Mouse (Mus musculus): ENCODE measurements around the gene Pgd. TPM values are rescaled to one million over a fixed set of nuclear protein-coding genes. Genes with fewer than 3 reads are reported as not detected.
"Not testable (repeated sequence)": the region's sequence is repeated elsewhere in the genome, so short reads cannot be mapped to it uniquely, and the experiment has no call there.

Gene Pgd
- polyA plus RNA-seq, 1 experiment, result 346 TPM

DNA sequence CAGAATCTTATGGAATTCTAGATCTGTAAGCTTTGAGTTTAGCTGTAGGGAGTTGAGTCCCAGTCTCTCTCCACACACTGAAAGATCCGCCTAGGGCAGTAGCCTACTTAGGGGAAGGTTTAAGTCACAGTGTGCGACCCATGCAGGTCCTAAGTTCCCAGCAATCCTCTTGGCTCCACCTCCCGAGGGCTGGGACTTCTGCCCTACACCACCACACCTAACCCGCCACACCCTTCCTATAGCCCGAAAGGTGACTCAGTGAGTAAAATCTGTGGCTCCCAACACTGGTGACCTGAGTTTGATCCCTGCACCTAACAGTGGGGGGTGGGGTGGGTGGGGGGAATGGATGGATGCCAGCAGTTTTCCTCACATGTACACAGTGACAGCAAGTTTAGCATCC, 43.1 kb downstream of the Pgd start:
- Histone ChIP-seq H3K79me3 (ENCODE audit: low read depth) (no peaks in the 10 kb centered on the region), H3ac (ENCODE audit: control insufficient read depth, insufficient read length, low read depth) (no peak overlapping the region), H3K36me3 (ENCODE audit: control insufficient read depth, insufficient read depth) (peaks cover 12% of the 10 kb centered on the region), H3K79me2 (ENCODE audit: control insufficient read depth, insufficient read depth) (no peaks in the 10 kb centered on the region), H3K4me3 (ENCODE audit: insufficient read depth, poor library complexity, severe bottlenecking) (no peak overlapping the region), H3K27me3 (ENCODE audit: control insufficient read depth, insufficient read depth, insufficient read length) (no peaks in the 10 kb centered on the region)
- no peak for TF ChIP-seq USF1 (IDR thresholded peaks at IDR 0.05; ENCODE audit: low read depth)
- TF ChIP-seq MYOD1 (IDR thresholded peaks at IDR 0.05; ENCODE audit: control insufficient read depth, insufficient read length, low read depth), result no peak
- TF ChIP-seq MYOG (IDR thresholded peaks at IDR 0.05; ENCODE audit: control insufficient read depth, extremely low read depth, insufficient read length), result no peak
- no peak for TF ChIP-seq FOSL1 (IDR thresholded peaks at IDR 0.05; ENCODE audit: insufficient read depth, low read length, poor library complexity, severe bottlenecking)
- no peak for TF ChIP-seq CEBPB (IDR thresholded peaks at IDR 0.05; ENCODE audit: low read depth)
- no peak for TF ChIP-seq CTCF (IDR thresholded peaks at IDR 0.05; ENCODE audit: control insufficient read depth, insufficient read depth, insufficient read length)
- no peak for TF ChIP-seq MAX (IDR thresholded peaks at IDR 0.05)

- not testable (repeated sequence) for H3ac ChIP-seq (ENCODE audit: control insufficient read depth, insufficient read length, low read depth); H3K36me3 ChIP-seq (ENCODE audit: control insufficient read depth, insufficient read depth); H3K27me3 ChIP-seq (ENCODE audit: control insufficient read depth, insufficient read depth, insufficient read length); H3K79me2 ChIP-seq (ENCODE audit: control insufficient read depth, insufficient read depth); H3K79me3 ChIP-seq (ENCODE audit: low read depth); H3K4me3 ChIP-seq (ENCODE audit: insufficient read depth, poor library complexity, severe bottlenecking)
Observed at GRCm38 (mm10) chr4:149119978-149120562, 46.5 kb downstream of the Pgd start.

GRCm38 (mm10) chr4:149103875-149104561, 62.6 kb downstream of the Pgd start, which contains the start of gene Dffa:
Gene Dffa (plus strand): TSS chr4:149104146.
- H3K27me3 ChIP-seq (ENCODE audit: control insufficient read depth, insufficient read depth, insufficient read length), result no peaks in the 10 kb centered on the region
- H3ac ChIP-seq (ENCODE audit: control insufficient read depth, insufficient read length, low read depth), result peak within 1 kb of the TSS; percentile 83
- no peak for TF ChIP-seq FOSL1 (IDR thresholded peaks at IDR 0.05; ENCODE audit: insufficient read depth, low read length, poor library complexity, severe bottlenecking)
- no peak for TF ChIP-seq USF1 (IDR thresholded peaks at IDR 0.05; ENCODE audit: low read depth)
- no peak for TF ChIP-seq CEBPB (IDR thresholded peaks at IDR 0.05; ENCODE audit: low read depth)
- no peak for TF ChIP-seq CTCF (IDR thresholded peaks at IDR 0.05; ENCODE audit: control insufficient read depth, insufficient read depth, insufficient read length)
- TF ChIP-seq MAX (IDR thresholded peaks at IDR 0.05), result no peak
- TF ChIP-seq MYOD1 (IDR thresholded peaks at IDR 0.05; ENCODE audit: control insufficient read depth, insufficient read length, low read depth), result no peak
- TF ChIP-seq MYOG (IDR thresholded peaks at IDR 0.05; ENCODE audit: control insufficient read depth, extremely low read depth, insufficient read length), result no peak
- peaks cover 7% of the 10 kb centered on the region for H3K79me2 ChIP-seq (ENCODE audit: control insufficient read depth, insufficient read depth)
- peak within 1 kb of the TSS; percentile 66 for H3K4me3 ChIP-seq (ENCODE audit: insufficient read depth, poor library complexity, severe bottlenecking)
- H3K36me3 ChIP-seq (ENCODE audit: control insufficient read depth, insufficient read depth), result peaks cover 4% of the 10 kb centered on the region
- peaks cover 5% of the 10 kb centered on the region for H3K79me3 ChIP-seq (ENCODE audit: low read depth)

- Histone ChIP-seq H3ac (ENCODE audit: control insufficient read depth, insufficient read length, low read depth) (no peak overlapping the region), H3K4me3 (ENCODE audit: insufficient read depth, poor library complexity, severe bottlenecking) (no peak overlapping the region), H3K36me3 (ENCODE audit: control insufficient read depth, insufficient read depth) (no peaks in the 10 kb centered on the region), H3K79me2 (ENCODE audit: control insufficient read depth, insufficient read depth) (peaks cover 32% of the 10 kb centered on the region), H3K79me3 (ENCODE audit: low read depth) (peaks cover 25% of the 10 kb centered on the region), H3K27me3 (ENCODE audit: control insufficient read depth, insufficient read depth, insufficient read length) (no peaks in the 10 kb centered on the region)
- TF ChIP-seq CTCF (IDR thresholded peaks at IDR 0.05; ENCODE audit: control insufficient read depth, insufficient read depth, insufficient read length) (no peak), USF1 (IDR thresholded peaks at IDR 0.05; ENCODE audit: low read depth) (no peak), MAX (IDR thresholded peaks at IDR 0.05) (no peak), FOSL1 (IDR thresholded peaks at IDR 0.05; ENCODE audit: insufficient read depth, low read length, poor library complexity, severe bottlenecking) (no peak), MYOG (IDR thresholded peaks at IDR 0.05; ENCODE audit: control insufficient read depth, extremely low read depth, insufficient read length) (no peak), CEBPB (IDR thresholded peaks at IDR 0.05; ENCODE audit: low read depth) (no peak), MYOD1 (IDR thresholded peaks at IDR 0.05; ENCODE audit: control insufficient read depth, insufficient read length, low read depth) (no peak)
Observed at GRCm38 (mm10) chr4:149101456-149101855, 65.1 kb downstream of the Pgd start.

DNA sequence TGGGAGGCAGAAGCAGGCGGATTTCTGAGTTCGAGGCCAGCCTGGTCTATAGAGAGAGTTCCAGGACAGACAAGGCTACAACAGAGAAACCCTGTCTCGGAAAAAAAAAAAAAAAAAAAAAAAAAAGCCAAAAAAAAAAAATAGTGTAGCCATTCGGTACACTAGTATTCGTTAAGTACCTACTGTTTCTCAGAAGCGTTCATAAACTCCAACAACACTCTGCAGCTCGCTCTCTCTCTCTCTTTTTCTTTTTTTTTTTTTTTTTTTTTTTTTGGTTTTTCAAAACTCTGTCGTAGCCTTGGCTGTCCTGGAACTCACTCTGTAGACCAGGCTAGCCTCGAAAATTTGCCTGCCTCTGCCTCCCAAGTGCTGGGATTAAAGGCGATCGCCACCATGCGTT, 66.1 kb downstream of the Pgd start:
- not testable (repeated sequence) for H3K36me3 ChIP-seq (ENCODE audit: control insufficient read depth, insufficient read depth); H3K27me3 ChIP-seq (ENCODE audit: control insufficient read depth, insufficient read depth, insufficient read length); H3ac ChIP-seq (ENCODE audit: control insufficient read depth, insufficient read length, low read depth); H3K4me3 ChIP-seq (ENCODE audit: insufficient read depth, poor library complexity, severe bottlenecking)
- H3K79me2 ChIP-seq (ENCODE audit: control insufficient read depth, insufficient read depth), result peaks cover 42% of the 10 kb centered on the region
- peaks cover 34% of the 10 kb centered on the region for H3K79me3 ChIP-seq (ENCODE audit: low read depth)

Other genes starting within 250 kb of the Pgd start
- gene Pex14, start 66.9 kb downstream of the Pgd start, polyA plus RNA-seq (2012; fragmentation: generic; extraction: Trizol), result 40.3 TPM
- gene Dffa, start 62.6 kb downstream of the Pgd start, polyA plus RNA-seq (2012; fragmentation: generic; extraction: Trizol), result 13.1 TPM
- gene Cort, start 40.0 kb downstream of the Pgd start, polyA plus RNA-seq (2012; fragmentation: generic; extraction: Trizol), result 0.20 TPM
- gene Cenps, start 29.1 kb downstream of the Pgd start, polyA plus RNA-seq (2012; fragmentation: generic; extraction: Trizol), result 32.5 TPM
- 10.1 TPM for gene Kif1b, start 140.9 kb upstream of the Pgd start, polyA plus RNA-seq (2012; fragmentation: generic; extraction: Trizol)

Data from C2C12 (cell line).